Mouse (Mus musculus) CH12.LX (cell line): ENCODE measurements around the gene AC134908.4.

Experiments used
- CHD1 ChIP-seq: IDR thresholded peaks from 2 replicates; pipeline ENCODE4 v1.6.1; 2012; ENCODE audit warnings: low read depth, low read length, improper control_type of control experiment, inconsistent platforms
- CTCF ChIP-seq, 2 experiments: IDR thresholded peaks in 1 of 2; conservative IDR thresholded peaks in 1 of 2; 2 replicates each; pipeline ENCODE4 v1.5.1; 2011 to 2012; ENCODE audit warnings: low read depth in 2 of 2, low read length in 2 of 2, improper control_type of control experiment in 1 of 2, inconsistent platforms in 1 of 2, mild to moderate bottlenecking in 1 of 2, moderate library complexity in 1 of 2
- EP300 ChIP-seq: IDR thresholded peaks from 2 replicates; pipeline ENCODE4 v1.6.1; 2011; ENCODE audit warnings: low read length, improper control_type of control experiment
- GABPA ChIP-seq: IDR thresholded peaks from 2 replicates; pipeline ENCODE4 v1.6.1; 2012; ENCODE audit warnings: low read depth, low read length, improper control_type of control experiment, inconsistent platforms; ENCODE audit not compliant: insufficient replicate concordance
- HCFC1 ChIP-seq: IDR thresholded peaks from 2 replicates; pipeline ENCODE4 v1.6.1; 2012; ENCODE audit warnings: low read depth, mild to moderate bottlenecking, inconsistent platforms, low read length, improper control_type of control experiment
- IRF4 ChIP-seq: IDR thresholded peaks from 2 replicates; pipeline ENCODE4 v1.6.1; 2014; ENCODE audit warnings: low read depth, mild to moderate bottlenecking, inconsistent platforms, low read length, improper control_type of control experiment
- MAX ChIP-seq: IDR thresholded peaks from 2 replicates; pipeline ENCODE4 v1.6.1; 2011; ENCODE audit warnings: low read length, improper control_type of control experiment
- NELFE ChIP-seq: IDR thresholded peaks from 2 replicates; pipeline ENCODE4 v1.6.1; 2011; ENCODE audit warnings: low read depth, low read length, improper control_type of control experiment
- POLR2A ChIP-seq: IDR thresholded peaks from 2 replicates; pipeline ENCODE4 v1.6.1; 2011; ENCODE audit warnings: low read depth, mild to moderate bottlenecking, improper control_type of control experiment, low read length
- POLR2AphosphoS2 ChIP-seq: IDR thresholded peaks from 2 replicates; pipeline ENCODE4 v1.6.1; 2011; ENCODE audit warnings: low read depth, low read length, improper control_type of control experiment
- RAD21 ChIP-seq: IDR thresholded peaks from 2 replicates; pipeline ENCODE4 v1.6.1; 2011; ENCODE audit warnings: low read depth, mild to moderate bottlenecking, low read length, improper control_type of control experiment, moderate library complexity

- TF ChIP-seq IRF4 = no peak
- no peak for TF ChIP-seq RAD21
- no peak for TF ChIP-seq EP300
- TF ChIP-seq GABPA = no peak
- TF ChIP-seq MAX = no peak
- no peak for TF ChIP-seq HCFC1
- no peak for TF ChIP-seq CTCF (conservative IDR thresholded peaks at IDR 0.05 in 1 of 2, IDR thresholded peaks at IDR 0.05 in 1 of 2; ENCODE audit: low read depth in 2 of 2, low read length in 2 of 2)
- TF ChIP-seq POLR2AphosphoS2 = no peak
- no peak for TF ChIP-seq NELFE
- TF ChIP-seq POLR2A = no peak
- TF ChIP-seq CHD1 = no peak
These were observed 29.9 kb upstream of the AC134908.4 start for GRCm38 (mm10) chr17:25825311-25825710.
